Mouse (Mus musculus): ENCODE data around the gene Pi4k2a. TPM values are rescaled to one million over a fixed set of nuclear protein-coding genes. Genes with fewer than 3 reads are reported as not detected.

Gene Pi4k2a
- total RNA-seq, 2 experiments from 2014 or later, result 46.3 to 47.0 TPM

GRCm38 (mm10) chr19:42147769-42148568 is 57.7 kb downstream of the Pi4k2a start:
- intact Hi-C loops (cut with DNase I), result loop anchor here (5.0 kb wide), 1 partner anchor 111 kb away; the partner anchor contains the start of gene Ankrd2
- DNase-seq (ENCODE audit: extremely low spot score in 1 of 2, low spot score in 2 of 2), result peak in 1 of 2 experiments; percentile 79

- intact Hi-C loops (cut with DNase I), result loop anchor here (5.0 kb wide), 1 partner anchor 111 kb away; the partner anchor contains the start of gene Ankrd2
- DNase-seq (ENCODE audit: extremely low spot score in 1 of 2, low spot score in 2 of 2), result no peak
Observed at GRCm38 (mm10) chr19:42148569-42148860, 58.2 kb downstream of the Pi4k2a start.

- DNase-seq (ENCODE audit: extremely low spot score in 1 of 2, low spot score in 2 of 2), result peak; percentile 80 to 83
- intact Hi-C loops (cut with DNase I), result no loop called here
Observed at GRCm38 (mm10) chr19:42151990-42152389, 61.7 kb downstream of the Pi4k2a start.

- intact Hi-C loops (cut with DNase I), result no loop called here
- no peak for DNase-seq (ENCODE audit: extremely low spot score in 1 of 2, low spot score in 2 of 2)
Observed at GRCm38 (mm10) chr19:42157493-42158237, 67.4 kb downstream of the Pi4k2a start.

- intact Hi-C loops (cut with DNase I), result no loop called here
Observed at GRCm38 (mm10) chr19:42158246-42159017, 68.2 kb downstream of the Pi4k2a start.

GRCm38 (mm10) chr19:42163764-42164163 is 73.5 kb downstream of the Pi4k2a start, which contains the start of gene Zfyve27:
Zfyve27 (plus strand) TSS chr19:42163951.
- DNase-seq (ENCODE audit: extremely low spot score in 1 of 2, low spot score in 2 of 2), result no peak
- intact Hi-C loops (cut with DNase I), result no loop called here

More at GRCm38 (mm10) chr19:42158246-42159017, 68.2 kb downstream of the Pi4k2a start:
- DNase-seq (ENCODE audit: extremely low spot score in 1 of 2, low spot score in 2 of 2), result no peak

GRCm38 (mm10) chr19:42164188-42164587 is 73.9 kb downstream of the Pi4k2a start:
- intact Hi-C loops (cut with DNase I), result no loop called here
- DNase-seq (ENCODE audit: extremely low spot score in 1 of 2, low spot score in 2 of 2), result no peak

- intact Hi-C loops (cut with DNase I), result loop anchor here (5.0 kb wide), 1 partner anchor 124 kb away; no protein-coding TSS in a partner anchor
Observed at GRCm38 (mm10) chr19:42166130-42166529, 75.9 kb downstream of the Pi4k2a start.

GRCm38 (mm10) chr19:42166766-42167165 is 76.5 kb downstream of the Pi4k2a start:
- intact Hi-C loops (cut with DNase I), result loop anchor here (5.0 kb wide), 1 partner anchor 124 kb away; no protein-coding TSS in a partner anchor
- DNase-seq (ENCODE audit: extremely low spot score in 1 of 2, low spot score in 2 of 2), result no peak

More at GRCm38 (mm10) chr19:42166130-42166529, 75.9 kb downstream of the Pi4k2a start:
- DNase-seq (ENCODE audit: extremely low spot score in 1 of 2, low spot score in 2 of 2), result peak; percentile 77 to 86

GRCm38 (mm10) chr19:42167489-42167888 is 77.2 kb downstream of the Pi4k2a start:
- no peak for DNase-seq (ENCODE audit: extremely low spot score in 1 of 2, low spot score in 2 of 2)
- intact Hi-C loops (cut with DNase I), result loop anchor here (5.0 kb wide), 1 partner anchor 125 kb away; no protein-coding TSS in a partner anchor

- peak in 1 of 2 experiments; percentile 55 for DNase-seq (ENCODE audit: extremely low spot score in 1 of 2, low spot score in 2 of 2)
- intact Hi-C loops (cut with DNase I), result loop anchor here (5.0 kb wide), 1 partner anchor 127 kb away; no protein-coding TSS in a partner anchor
Observed at GRCm38 (mm10) chr19:42169322-42169975, 79.2 kb downstream of the Pi4k2a start.

- DNase-seq (ENCODE audit: extremely low spot score in 1 of 2, low spot score in 2 of 2), result peak; percentile 90 to 95
- intact Hi-C loops (cut with DNase I), result no loop called here
Observed at GRCm38 (mm10) chr19:42170025-42170969, 80.0 kb downstream of the Pi4k2a start.

Other genes with a start within 250 kb of the Pi4k2a start
- gene Frat2, start 242.3 kb upstream of the Pi4k2a start, total RNA-seq (2021), result 10 to 100 TPM; 11.0 to 11.6 TPM
- gene Rrp12, start 194.3 kb upstream of the Pi4k2a start, total RNA-seq (2021), result 10 to 100 TPM; 38.5 to 40.3 TPM
- gene Pgam1, start 178.5 kb upstream of the Pi4k2a start, total RNA-seq (2021), result 100 to 1,000 TPM; 526 to 534 TPM
- 10 to 100 TPM; 23.7 to 29.0 TPM for gene Exosc1, start 157.0 kb upstream of the Pi4k2a start, total RNA-seq (2021)
- gene Zdhhc16, start 157.0 kb upstream of the Pi4k2a start, total RNA-seq (2021), result 10 to 100 TPM; 55.0 to 69.5 TPM
- 10 to 100 TPM; 30.1 to 39.8 TPM for gene Mms19, start 109.3 kb upstream of the Pi4k2a start, total RNA-seq (2021)
- 10 to 100 TPM; 13.2 to 13.4 TPM for gene Ubtd1, start 108.7 kb upstream of the Pi4k2a start, total RNA-seq (2021)
- under 1 TPM in 1 of 2 experiments, not detected in 1; 0.32 TPM for gene Ankrd2, start 54.5 kb upstream of the Pi4k2a start, total RNA-seq (2021)
- gene Hoga1, start 44.9 kb upstream of the Pi4k2a start, total RNA-seq (2021), result 1 to 10 TPM; 7.2 to 7.4 TPM
- gene 4933411K16Rik, start 38.2 kb upstream of the Pi4k2a start, total RNA-seq (2021), result 1 to 10 TPM; 1.1 to 1.5 TPM
- gene Morn4, start 4.1 kb upstream of the Pi4k2a start, total RNA-seq (2021), result 10 to 100 TPM; 71.3 to 73.3 TPM
- 10 to 100 TPM; 20.6 to 21.4 TPM for gene Avpi1, start 38.6 kb downstream of the Pi4k2a start, total RNA-seq (2021)
- gene Marveld1, start 56.9 kb downstream of the Pi4k2a start, total RNA-seq (2021), result 10 to 100 TPM; 11.7 to 13.5 TPM
- 100 to 1,000 TPM in 1 of 2 experiments, 10 to 100 TPM in 1; 93.9 to 100 TPM for gene Zfyve27, start 73.5 kb downstream of the Pi4k2a start, total RNA-seq (2021)
- gene Sfrp5, start 111.8 kb downstream of the Pi4k2a start, total RNA-seq (2021), result under 1 TPM in 1 of 2 experiments, not detected in 1; 0.30 TPM
- 100 to 1,000 TPM; 137 to 138 TPM for gene Golga7b, start 157.1 kb downstream of the Pi4k2a start, total RNA-seq (2021)